Mouse (Mus musculus) frontal cortex, postnatal 25 days (tissue): ENCODE results near the gene Galt.
A peak's percentile ranks its signal among the peaks of the same experiment; 100 is the strongest.
"Not testable (repeated sequence)": the region's sequence is repeated elsewhere in the genome, so short reads cannot be mapped to it uniquely, and the experiment has no call there.

Experiments used
- DNase-seq, 2 experiments: peaks; one replicate each; pipeline ENCODE4 v3.0.0; 2022; ENCODE audit warnings: low spot score in 2 of 2

Galt gene

DNA sequence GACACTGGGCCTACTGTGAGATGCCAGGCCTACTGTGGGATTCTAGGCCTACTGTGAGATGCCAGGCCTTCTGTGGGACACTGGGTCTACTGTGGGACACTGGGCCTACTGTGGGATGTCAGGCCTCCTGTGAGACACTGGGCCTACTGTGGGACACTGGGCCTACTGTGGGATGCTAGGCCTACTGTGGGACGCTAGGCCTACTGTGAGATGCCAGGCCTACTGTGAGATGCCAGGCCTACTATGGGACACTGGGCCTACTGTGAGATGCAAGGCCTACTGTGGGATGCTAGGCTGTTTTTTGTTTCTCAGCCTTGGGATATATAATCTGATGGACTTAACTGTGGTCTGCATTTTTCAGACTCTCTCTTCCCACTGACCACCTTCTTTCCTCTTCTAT lies 20.8 kb downstream of the Galt start:
- not testable (repeated sequence) for DNase-seq

DNA sequence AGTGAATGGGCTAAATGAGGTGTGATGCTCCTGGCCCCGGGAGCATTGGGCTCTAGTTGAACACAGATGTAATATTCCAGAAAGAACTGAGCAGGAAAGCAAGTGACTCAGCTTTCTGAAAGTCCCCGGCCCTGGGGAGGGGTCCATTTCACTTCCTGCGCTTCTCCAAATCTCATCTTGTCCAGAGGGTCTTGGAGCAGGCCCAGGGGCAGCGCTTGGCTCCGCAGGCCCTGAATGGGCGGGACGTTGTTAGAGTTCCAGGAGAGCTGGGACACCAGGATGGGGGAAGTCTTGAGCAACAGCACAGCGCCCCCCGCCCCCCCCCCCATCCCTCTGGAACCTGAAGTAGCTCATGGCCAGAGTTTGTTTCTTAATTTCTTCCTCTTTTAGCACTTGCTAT lies 26.2 kb downstream of the Galt start:
- DNase-seq: not testable (repeated sequence)

- peak in 1 of 2 experiments; percentile 9 for DNase-seq
These were observed 26.9 kb downstream of the Galt start for GRCm38 (mm10) chr4:41781748-41782485.

DNA sequence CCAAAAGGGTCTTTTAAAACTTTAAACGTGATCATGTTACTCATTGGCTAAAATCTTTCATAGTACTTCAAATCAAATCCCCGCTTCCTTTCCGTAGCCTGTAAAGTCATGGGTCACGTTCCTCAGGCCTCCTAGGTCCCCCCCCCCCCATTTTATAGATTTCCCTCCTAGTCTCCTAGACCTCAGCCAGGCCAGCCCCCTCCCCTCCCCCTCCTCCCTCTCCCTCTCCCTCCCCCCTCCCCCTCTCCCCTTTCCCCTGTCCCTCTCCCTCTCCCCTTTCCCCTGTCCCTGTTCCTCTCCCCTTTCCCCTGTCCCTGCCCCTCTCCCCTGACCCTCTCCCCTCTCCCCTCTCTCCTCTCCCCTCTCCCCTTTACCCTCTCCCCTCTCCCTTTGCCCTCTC lies 27.7 kb downstream of the Galt start:
- not testable (repeated sequence) for DNase-seq

GRCm38 (mm10) chr4:41783197-41783596 lies 28.2 kb downstream of the Galt start:
- DNase-seq: not testable (repeated sequence)
